Mouse (Mus musculus): ENCODE measurements around the gene Hist2h3c1.
"Not testable (repeated sequence)": the region's sequence is repeated elsewhere in the genome, so short reads cannot be mapped to it uniquely, and the experiment has no call there.

The Hist2h3c1 gene

GRCm38 (mm10) chr3:96289201-96289600 is 42.7 kb downstream of the Hist2h3c1 start:
- no peak for DNase-seq (ENCODE audit: low read depth)

DNA sequence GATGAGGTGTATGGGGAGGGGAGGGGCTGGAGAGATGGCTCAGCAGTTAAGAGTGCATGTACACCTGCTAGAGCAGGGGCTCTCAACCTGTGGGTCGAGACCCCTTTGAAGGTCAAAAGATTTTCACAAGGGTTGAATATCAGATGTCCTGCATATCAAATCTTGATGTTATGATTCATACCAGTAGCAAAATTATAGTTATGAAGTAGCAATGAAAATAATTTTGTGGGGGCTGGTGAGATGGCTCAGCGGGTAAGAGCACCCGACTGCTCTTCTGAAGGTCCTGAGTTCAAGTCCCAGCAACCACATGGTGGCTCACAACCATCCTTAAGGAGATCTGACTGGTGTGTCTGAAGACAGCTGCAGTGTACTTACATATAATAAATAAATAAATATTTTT is 44.2 kb downstream of the Hist2h3c1 start:
- DNase-seq (ENCODE audit: low read depth), result not testable (repeated sequence)

DNA sequence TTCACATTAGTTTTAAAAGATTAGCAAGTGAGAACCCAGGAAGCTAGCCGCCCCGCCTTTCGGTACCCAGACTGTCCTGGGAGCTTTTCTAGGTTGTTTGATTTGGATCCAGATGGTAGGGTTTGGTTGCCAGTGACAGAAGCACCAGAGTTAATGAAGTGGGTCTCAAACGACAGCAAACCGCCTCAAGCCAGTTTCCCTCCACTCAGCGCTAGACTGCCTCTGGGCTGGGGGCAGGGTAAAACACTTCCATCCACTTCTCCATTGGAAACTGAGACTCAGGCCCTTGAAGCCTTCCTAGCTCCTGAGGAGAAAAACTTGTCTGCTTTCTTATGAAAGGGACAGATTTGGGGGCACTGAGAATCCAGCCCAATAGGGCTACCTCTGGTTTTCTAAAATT is 46.2 kb downstream of the Hist2h3c1 start:
- DNase-seq (ENCODE audit: low read depth), result no peak

DNA sequence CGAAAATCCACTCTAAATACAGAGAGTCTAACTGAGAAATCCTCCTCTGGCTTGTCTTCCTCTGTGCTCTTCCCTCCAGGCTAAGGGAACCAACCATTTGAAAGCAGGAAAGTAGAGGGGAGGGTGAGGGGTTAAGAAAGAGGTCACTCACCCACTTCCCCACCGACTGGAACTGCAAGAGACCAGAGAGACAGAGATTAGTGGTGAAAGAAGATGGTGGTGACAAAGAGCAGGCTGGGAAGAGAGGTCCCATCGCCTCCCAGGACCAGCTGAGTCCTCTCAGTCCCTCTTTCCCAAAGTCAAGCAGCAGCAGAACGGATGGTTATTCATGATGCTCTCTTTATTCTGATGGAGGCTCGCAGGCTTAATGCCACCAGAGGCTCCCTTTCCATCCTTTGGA is 46.9 kb downstream of the Hist2h3c1 start:
- DNase-seq (ENCODE audit: low read depth), result no peak

DNA sequence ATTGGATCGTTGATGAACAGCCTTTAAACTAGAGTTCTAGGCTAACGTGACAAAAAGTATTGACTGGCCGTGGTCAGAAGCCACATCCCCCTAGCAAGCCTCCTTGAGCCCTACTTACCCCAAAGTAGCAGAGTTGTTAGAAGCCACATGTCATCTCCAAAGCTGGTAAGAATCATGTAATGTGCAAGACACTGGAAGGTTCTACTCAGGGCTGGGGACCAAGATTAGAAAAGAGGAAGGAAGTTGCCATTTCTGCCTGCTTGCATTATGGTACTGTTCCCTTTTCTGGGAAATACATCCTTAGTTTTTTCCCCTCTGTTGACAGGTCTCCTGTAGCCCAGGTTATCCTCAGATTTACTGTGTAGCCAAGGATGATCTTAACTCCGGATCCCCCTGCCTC is 47.3 kb downstream of the Hist2h3c1 start, which contains the start of gene Fcgr1:
TSS of gene Fcgr1 (minus strand) at position 183 of the 400 bp plus-strand sequence.
- no peak for DNase-seq (ENCODE audit: low read depth)

Measured in naive thymus-derived CD4-positive, alpha-beta T cell, adult 2 months (primary cell).